Mouse (Mus musculus) urinary bladder, adult 18-20 months (tissue): ENCODE measurements around the gene Sdk2.

Experiments
- DNase-seq, 2 experiments: peaks; one replicate each; pipeline ENCODE4 v3.0.0; 2022; ENCODE audit warnings: low spot score in 2 of 2, mixed read lengths in 2 of 2

The Sdk2 gene

DNA sequence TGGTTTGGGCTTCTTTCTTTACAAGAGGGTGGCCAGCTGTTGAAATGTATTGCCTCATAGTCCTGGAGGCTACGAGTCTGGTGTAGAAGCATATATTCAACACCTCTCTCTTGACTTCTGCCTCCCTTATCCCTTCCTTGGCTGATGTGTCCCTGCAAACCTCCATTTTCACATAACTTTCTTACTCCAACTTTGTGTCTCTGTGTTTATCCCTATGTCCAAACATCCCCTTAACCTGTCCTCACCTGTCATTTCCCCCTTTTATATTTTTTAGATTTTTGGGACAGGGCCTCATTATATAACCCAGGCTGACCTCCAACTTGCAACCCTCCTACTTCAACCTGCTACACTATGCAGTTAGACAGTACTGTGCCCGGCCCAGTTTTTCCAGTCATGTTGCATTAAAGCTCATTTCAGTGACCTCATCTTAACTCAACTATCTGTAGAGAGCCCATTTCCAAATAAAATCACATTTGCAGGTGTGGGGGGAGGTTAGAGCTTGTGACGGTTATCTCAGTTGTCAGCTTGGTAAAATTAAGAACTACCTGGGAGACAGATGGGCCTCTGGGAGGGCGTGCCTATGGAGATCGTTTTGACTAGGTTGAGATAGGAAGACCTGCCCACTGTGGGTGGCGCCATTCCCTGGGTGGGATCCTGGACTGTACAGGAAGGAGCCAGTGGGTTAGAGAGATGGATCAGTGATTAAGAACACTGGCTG, 302.6 kb downstream of the Sdk2 start:
- no peak for DNase-seq

DNA sequence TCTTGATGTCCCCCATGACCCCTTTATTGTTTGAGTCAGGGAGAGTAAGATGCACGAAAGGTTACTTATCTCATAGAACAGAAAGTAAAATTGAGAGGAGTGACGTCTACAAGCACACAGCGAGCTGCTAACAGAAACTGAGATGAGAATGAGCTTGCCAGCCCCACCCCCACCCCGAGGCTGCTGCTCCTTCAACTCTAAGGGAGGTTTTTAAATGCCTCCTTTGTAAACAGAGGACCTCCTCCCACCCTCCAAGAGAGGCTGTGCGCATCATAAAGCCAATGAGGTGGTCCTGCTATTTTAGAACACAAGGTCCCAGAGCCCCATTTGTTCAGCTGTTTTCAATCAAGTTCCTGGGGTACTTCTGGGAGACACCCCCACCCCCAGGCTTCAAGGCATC, 303.4 kb downstream of the Sdk2 start:
- no peak for DNase-seq

DNA sequence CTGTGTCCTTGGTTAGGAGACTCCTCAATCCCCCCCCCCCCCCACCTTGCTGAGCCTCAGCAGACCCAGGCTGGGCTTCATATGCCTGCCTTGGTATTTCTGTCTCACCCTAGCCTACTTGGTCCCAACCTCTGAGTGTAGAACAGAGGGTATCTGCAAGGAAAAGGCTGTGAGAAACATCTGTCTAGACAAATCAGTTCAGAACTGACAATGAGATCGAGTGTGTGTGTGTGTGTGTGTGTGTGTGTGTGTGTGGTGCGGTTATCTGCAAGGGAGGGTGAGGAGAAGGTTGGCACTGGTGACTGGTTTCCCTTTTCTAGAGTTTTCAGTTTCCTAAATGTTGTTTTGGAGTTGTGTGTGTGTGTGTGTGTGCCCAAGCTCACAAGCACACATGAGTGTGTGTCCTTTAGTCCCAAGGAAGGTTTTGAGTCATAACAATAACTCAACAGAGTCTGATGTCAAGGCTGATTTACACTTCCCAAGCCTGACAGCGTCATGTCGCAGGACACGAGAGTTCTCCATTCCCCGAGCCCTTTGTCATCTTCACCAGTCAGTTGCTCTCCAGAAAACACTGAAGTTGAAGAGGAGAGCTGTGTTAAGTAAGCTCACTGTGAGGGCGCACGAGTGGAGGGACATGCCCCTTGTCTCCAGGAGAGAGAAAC, 304.6 kb downstream of the Sdk2 start:
- no peak for DNase-seq

DNA sequence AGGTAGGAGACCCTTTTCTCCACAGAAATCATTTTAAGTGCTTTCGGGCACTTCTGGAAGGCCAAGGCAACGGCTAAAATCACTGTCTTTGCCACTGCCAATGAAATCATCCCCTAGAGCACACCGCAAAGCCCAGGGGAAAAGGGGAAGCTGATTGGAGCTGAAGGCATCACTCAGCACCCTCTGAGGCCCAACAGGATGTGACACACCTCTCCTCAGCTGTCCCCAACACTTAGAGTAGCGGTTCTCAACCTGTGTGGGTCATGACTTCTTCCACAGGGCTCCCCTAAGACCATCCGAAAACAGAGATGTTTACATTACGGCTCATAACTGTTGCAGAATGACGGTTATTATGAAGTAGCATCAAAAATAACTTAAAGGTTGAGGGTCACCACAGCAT, 305.2 kb downstream of the Sdk2 start:
- DNase-seq, result no peak

DNA sequence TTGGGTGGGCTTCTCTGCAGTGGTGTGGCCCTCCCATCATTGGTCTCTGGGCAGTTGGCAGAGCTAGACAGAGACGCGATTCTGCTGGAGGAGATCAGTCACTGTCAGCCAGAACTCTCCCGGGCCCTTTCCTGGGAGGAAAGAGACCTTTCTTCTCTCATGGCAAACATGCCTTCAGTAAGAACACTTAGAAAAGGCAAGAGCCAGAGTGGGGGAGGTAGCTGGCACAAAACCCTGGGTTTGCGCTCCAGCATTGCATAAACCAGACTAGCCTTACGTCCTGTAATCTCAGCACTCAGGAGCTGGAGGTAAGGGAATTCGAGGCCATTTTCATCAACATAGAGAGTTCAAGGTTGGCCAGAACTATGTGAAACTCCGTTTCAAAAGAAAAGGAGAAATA, 306.4 kb downstream of the Sdk2 start:
- DNase-seq, result no peak

- DNase-seq, result no peak
Observed at GRCm38 (mm10) chr11:113758851-113759250, 308.0 kb downstream of the Sdk2 start.

DNA sequence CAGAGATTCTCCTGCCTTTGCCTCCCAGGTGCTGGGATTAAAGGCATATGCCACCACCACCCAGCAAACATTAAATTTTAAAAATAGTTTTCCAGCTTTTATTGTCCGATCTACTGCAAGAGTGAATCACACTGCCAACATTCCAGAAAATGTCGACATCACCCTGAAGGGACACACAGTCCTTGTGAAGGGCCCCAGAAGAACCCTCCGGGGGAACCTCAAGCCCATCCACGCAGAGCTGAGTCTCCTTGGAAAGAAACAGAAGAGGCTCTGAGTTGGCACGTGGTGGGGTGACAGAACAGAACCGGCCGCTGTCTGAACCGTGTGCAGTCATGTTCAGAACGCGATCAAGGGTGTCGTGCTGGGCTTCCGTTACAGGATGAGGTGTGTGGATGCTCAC, 310.3 kb downstream of the Sdk2 start:
- DNase-seq, result no peak

GRCm38 (mm10) chr11:113755878-113756277, 311.0 kb downstream of the Sdk2 start:
- no peak for DNase-seq

DNA sequence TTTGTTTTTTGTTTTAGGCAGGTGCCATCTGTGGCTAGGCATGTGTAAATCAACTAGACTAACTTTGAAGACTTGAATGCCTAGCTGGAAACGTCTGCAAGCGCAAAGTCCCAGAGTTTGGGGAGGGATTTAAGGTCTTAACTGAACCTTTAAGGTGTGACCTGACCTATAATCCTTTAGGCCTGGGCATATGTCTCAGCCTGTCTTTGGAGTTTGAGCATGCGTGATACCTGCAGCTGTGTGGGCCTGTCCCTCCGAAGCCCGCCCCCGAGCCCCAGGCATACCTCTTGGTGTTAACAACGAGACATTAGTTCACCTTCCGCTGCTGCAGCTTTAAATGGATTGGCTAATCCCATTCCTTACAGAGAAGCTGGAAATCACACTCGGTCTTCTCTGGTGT, 312.0 kb downstream of the Sdk2 start:
- no peak for DNase-seq

DNA sequence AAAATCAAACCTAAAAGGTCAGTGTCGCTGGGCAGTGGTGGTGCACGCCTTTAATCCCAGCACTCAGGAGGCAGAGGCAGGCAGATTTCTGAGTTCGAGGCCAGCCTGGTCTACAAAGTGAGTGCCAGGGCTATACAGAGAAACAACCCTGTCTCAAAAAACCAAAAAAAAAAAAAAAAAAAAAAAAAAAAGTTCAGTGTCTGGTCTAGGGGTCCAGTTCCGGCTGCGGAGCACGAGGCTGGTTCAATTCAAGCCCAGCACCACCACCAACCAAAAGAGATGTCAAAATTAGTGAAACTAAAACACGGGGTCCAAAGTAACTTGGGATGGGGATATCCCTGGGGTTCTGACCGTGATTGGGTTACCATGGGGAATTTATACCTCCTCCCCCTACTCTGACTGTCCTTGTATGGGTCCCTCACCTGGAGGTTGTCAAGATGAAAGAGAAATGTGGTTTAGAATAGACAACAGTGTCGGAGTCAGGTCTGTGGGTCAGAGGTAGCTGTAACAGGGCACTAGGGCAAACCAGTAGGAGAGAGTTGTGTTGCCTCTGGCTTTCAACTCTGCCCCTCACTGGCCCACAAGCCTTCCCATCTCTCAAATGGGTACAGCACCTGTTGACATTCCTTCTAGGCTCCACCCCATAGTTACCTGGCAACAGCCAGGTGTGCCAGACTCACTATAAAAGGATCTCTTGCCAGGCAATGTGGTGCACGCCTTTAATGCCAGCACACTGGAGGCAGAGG, 314.0 kb downstream of the Sdk2 start:
- no peak for DNase-seq

GRCm38 (mm10) chr11:113752158-113752661, 314.6 kb downstream of the Sdk2 start:
- no peak for DNase-seq

DNA sequence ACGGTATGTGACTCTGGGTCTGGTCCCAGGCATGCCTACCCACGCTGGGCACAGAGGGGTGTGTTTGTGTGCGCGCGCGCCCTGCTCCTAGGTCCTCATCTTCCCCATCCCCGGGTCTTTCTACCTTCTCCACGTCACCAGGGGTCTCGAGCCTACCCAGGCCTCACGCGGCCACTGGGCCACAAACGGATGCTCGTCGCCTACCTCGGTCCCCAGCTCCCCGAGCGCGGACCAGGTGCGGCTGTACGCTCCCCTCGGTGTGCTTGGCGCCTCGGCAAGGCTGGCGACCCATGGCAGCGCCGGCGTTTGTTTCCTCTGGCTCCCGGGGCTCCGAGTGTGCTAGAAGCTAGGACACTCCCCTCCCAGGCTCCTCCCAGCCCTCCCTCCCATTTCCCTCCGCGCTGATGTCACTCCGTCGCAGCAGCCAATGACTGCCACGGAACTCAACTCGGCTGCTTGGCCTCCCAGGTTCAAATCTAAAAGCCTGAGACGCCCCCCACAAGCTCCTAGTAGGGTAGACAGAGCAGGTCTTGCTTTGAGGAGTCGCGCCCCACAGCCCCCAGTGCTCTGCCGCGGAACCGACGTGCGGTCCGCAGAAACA, 315.3 kb downstream of the Sdk2 start, which contains the start of gene Cdc42ep4:
TSS of gene Cdc42ep4 (minus strand) at position 398 of the 601 bp plus-strand sequence.
- peak; percentile 67 to 74 for DNase-seq

DNA sequence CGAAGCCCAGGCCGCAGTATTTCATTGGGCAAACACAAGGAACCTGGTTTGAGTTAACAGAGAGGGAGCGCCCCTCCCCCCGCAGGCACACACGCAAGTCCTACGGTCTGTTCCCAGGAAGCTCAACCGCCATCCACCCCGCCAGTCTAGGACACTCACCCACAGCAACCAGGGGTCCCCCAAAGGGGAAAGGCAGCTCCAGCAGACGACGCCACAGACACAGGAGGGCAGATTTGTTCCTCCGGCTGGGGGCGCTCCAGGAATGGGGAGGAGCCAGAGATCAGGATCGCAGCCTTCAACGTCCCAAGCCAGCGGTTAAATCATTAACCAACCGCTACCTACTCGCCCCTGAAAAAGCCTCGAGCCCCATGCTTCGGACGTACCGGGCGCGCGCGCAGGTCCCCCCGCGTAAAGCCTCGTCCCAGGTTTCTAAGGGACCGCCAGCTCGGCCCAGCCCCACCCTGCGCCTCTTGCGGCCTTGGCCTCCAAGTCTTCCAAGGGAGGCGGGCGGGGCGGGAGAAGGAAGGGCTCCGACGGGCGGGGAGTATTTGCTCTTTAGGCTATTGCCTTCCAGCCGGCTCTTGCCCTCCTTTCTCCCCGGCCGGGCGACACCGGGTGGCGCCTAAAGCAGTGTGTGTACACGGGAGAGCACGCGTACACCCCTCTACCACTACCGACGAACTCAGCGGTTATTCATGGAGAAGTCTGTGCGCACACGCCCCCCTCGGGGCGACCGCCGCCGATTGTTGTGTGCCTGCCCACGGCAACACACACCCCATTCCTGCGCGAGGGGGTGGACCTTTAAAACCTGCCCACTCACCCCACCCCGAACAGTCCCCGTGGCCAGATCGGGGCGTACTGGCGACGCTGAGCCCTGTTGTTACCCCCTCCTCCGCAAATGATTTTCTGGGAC, 316.0 kb downstream of the Sdk2 start:
- DNase-seq, result peak; percentile 76 to 85

DNA sequence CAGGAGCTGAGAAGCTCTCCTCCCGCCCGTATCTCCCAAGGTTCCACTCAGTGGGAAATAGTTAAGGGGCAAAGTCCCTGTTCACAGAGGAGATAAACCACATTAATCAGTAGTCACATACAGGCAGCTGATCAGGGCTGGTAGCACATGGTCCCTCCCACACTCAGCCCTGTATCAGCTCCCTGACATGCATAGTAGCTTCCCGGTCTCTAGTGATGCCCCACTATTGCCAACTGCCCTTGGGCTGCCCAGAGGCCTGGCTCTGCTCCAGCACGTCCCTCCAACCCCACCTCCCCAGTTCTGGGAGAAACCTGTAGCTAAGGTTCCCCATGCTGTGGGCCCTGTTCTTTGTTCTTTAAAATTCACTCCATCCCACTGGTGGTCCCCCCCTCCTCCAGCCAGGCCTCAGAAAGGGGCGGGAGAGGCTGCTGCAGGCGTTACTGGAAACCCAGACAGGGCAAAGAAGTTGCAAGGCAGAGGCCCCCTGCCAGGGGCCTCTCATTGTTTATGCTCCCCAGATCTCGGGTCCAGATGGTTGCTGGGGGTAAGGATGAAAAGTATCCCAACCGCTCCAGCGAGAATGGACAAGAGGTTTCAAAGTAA, 317.0 kb downstream of the Sdk2 start:
- DNase-seq, result no peak

- DNase-seq, result peak in 1 of 2 experiments; percentile 75
Observed at GRCm38 (mm10) chr11:113748797-113749521, 317.9 kb downstream of the Sdk2 start.

GRCm38 (mm10) chr11:113747725-113748380, 319.0 kb downstream of the Sdk2 start:
- no peak for DNase-seq

DNA sequence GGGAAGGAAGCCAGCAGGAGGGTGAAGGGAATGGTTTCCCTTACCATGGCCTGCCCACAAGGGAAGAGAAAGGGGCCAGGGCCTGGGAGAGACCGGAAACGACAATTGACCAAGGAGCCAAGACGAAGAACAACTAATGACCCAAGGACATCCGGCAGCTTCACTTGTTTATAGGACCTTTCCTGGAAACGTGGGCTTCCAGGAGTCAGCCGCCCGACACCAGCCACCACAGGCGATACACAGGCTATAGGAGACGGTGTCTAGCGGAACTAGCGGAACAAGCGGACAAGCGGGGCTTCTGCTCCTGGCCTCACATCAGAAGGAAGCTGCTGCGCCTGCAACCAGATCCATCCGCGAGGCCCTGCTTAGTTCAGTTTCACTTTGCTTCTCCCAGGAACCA, 319.8 kb downstream of the Sdk2 start:
- no peak for DNase-seq

GRCm38 (mm10) chr11:113745961-113746360, 320.9 kb downstream of the Sdk2 start:
- no peak for DNase-seq

DNA sequence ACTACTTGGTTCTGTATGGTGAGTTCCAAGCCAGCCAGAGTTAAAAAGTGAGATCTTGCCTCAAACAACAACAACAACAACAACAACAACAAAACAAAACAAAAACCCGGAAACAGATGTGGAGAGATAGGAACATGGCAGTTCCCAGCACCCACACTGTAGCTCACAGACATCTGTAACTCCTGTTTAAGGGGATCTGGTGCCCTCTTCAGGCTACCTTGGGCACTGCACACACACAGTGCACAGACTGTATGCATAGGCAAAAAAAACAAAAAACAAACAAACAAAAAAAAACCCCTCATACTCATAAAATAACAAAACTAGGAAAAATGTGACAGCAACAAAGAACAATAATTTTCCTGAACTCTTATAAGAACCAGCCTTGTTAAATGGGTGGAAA, 323.8 kb downstream of the Sdk2 start:
- no peak for DNase-seq
